In genomic region chr11:58302774-58303445, GRCm38 (mm10) we compare ENCODE assay signal across 8 mouse cellular contexts. TPM values are rescaled to one million over a fixed set of nuclear protein-coding genes. Genes with fewer than 3 reads are reported as not detected.
DNase-seq lines count a peak whose midpoint lies in the region; ATAC-seq and TF ChIP-seq lines count a peak whose summit lies in the region.

No protein-coding gene starts in this region.

- 2% methylated on average over 26 of the region's 26 CpGs for WGBS in heart, embryonic 14.5 days
- WGBS in hindbrain, embryonic 11.5 days: 1% methylated on average over 26 of the region's 26 CpGs
- WGBS in midbrain, embryonic 11.5 days: 1% methylated on average over 25 of the region's 26 CpGs

- in situ Hi-C loops in Patski (cut with MboI; ENCODE audit: low pct_unique_long_range_greater_than_20kb): no loop called here

- no peak for TF ChIP-seq CTCF in Patski (IDR thresholded peaks at IDR 0.05)

- no peaks in the 10 kb centered on the region for H3K36me3 ChIP-seq in heart, embryonic 14.5 days (ENCODE audit: control insufficient read depth, insufficient read depth, low read length)
- no peaks in the 10 kb centered on the region for H3K36me3 ChIP-seq in hindbrain, embryonic 11.5 days (ENCODE audit: control insufficient read depth, insufficient read depth, low read length)
- H3K36me3 ChIP-seq in midbrain, embryonic 11.5 days (ENCODE audit: control insufficient read depth, insufficient read depth, low read length): no peaks in the 10 kb centered on the region

- ATAC-seq in heart, embryonic 14.5 days (ENCODE audit: insufficient number of reproducible peaks, insufficient read depth, low FRiP score, low read depth): peak; percentile 36
- ATAC-seq in Patski: peak; percentile 29
- ATAC-seq in hindbrain, embryonic 11.5 days (ENCODE audit: low FRiP score): peak; percentile 54
- peak; percentile 61 for ATAC-seq in midbrain, embryonic 11.5 days (ENCODE audit: low FRiP score)

- H3K27me3 ChIP-seq in heart, embryonic 14.5 days (ENCODE audit: control insufficient read depth, insufficient read depth, low read length): no peaks in the 10 kb centered on the region
- H3K27me3 ChIP-seq in Patski: no peaks in the 10 kb centered on the region
- H3K27me3 ChIP-seq in hindbrain, embryonic 11.5 days (ENCODE audit: control insufficient read depth, insufficient read depth, low read length): no peaks in the 10 kb centered on the region
- H3K27me3 ChIP-seq in midbrain, embryonic 11.5 days (ENCODE audit: control insufficient read depth, insufficient read depth, low read length): no peaks in the 10 kb centered on the region

- POLR2A ChIA-PET in Patski (lab: Charles Lee): interaction anchor here (0.7 kb wide), 1 partner anchor 196 kb away, joined by 4 read pairs; no protein-coding TSS in a partner anchor

- peak overlapping the region; percentile 83 to 87 for H3K27ac ChIP-seq in heart, embryonic 14.5 days (replicated peaks in 1 of 2; ENCODE audit: control insufficient read depth in 1 of 2, insufficient read depth in 1 of 2, low read depth in 2 of 2, low read length in 2 of 2)
- H3K27ac ChIP-seq in hindbrain, embryonic 11.5 days (ENCODE audit: low read depth, low read length): peak overlapping the region; percentile 84
- H3K27ac ChIP-seq in midbrain, embryonic 11.5 days (ENCODE audit: low read depth, low read length): peak overlapping the region; percentile 85

- H3K4me3 ChIP-seq in heart, embryonic 14.5 days (ENCODE audit: control insufficient read depth in 1 of 2, insufficient read depth in 1 of 2, low read depth in 1 of 2, low read length in 2 of 2): peak overlapping the region; percentile 53 to 67
- H3K4me3 ChIP-seq in hindbrain, embryonic 11.5 days (ENCODE audit: low read depth, low read length): peak overlapping the region; percentile 60
- peak overlapping the region; percentile 57 for H3K4me3 ChIP-seq in midbrain, embryonic 11.5 days (ENCODE audit: low read depth, low read length)

- peak overlapping the region; percentile 67 for H3K9ac ChIP-seq in heart, embryonic 14.5 days (ENCODE audit: low read length)
- H3K9ac ChIP-seq in hindbrain, embryonic 11.5 days (ENCODE audit: low read depth, low read length): peak overlapping the region; percentile 54
- H3K9ac ChIP-seq in midbrain, embryonic 11.5 days (ENCODE audit: low read length): peak overlapping the region; percentile 68

- DNase-seq in heart, postnatal 4 days: no peak
- no peak for DNase-seq in Patski (ENCODE audit: low read depth, low spot score)
- no peak for DNase-seq in hindbrain, embryonic 11.5 days (ENCODE audit: low spot score)
- no peak for DNase-seq in midbrain, embryonic 11.5 days (ENCODE audit: low spot score, missing footprints)
- no peak for DNase-seq in left cerebral cortex, adult 9 months (ENCODE audit: low spot score in 2 of 2)
- DNase-seq in thymus, postnatal 25 days: no peak
- no peak for DNase-seq in cerebellum, postnatal 36 days

- H3K4me2 ChIP-seq in heart, embryonic 14.5 days (ENCODE audit: low read length): peak overlapping the region; percentile 67
- peak overlapping the region; percentile 30 for H3K4me2 ChIP-seq in hindbrain, embryonic 11.5 days (replicated peaks; ENCODE audit: low read depth, low read length)
- H3K4me2 ChIP-seq in midbrain, embryonic 11.5 days: peak overlapping the region; percentile 55

- no peaks in the 10 kb centered on the region for H3K9me3 ChIP-seq in heart, embryonic 14.5 days (ENCODE audit: control insufficient read depth, low read length)
- no peaks in the 10 kb centered on the region for H3K9me3 ChIP-seq in hindbrain, embryonic 11.5 days (ENCODE audit: control insufficient read depth, low read length)
- no peaks in the 10 kb centered on the region for H3K9me3 ChIP-seq in midbrain, embryonic 11.5 days (ENCODE audit: control insufficient read depth, low read length)

- CTCF ChIA-PET in Patski (lab: Charles Lee): interaction anchor here (1.3 to 1.7 kb wide), 3 partner anchors 15 to 196 kb away, joined by 3 to 5 read pairs (median 4); no protein-coding TSS in a partner anchor

- H3K4me1 ChIP-seq in heart, embryonic 14.5 days (ENCODE audit: control insufficient read depth in 2 of 2, insufficient read depth in 2 of 2, low read length in 2 of 2): peaks cover 6 to 8% of the 10 kb centered on the region in 2 experiments; a peak in 3 of 4 replicates
- H3K4me1 ChIP-seq in hindbrain, embryonic 11.5 days (replicated peaks; ENCODE audit: control insufficient read depth, insufficient read depth, low read length): no peaks in the 10 kb centered on the region
- peaks cover 9% of the 10 kb centered on the region; the same call in 1 of the 2 replicates for H3K4me1 ChIP-seq in midbrain, embryonic 11.5 days (ENCODE audit: control insufficient read depth, insufficient read depth, low read length)

RNA-seq across cellular contexts. Expression of gene Zfp692, which starts 4.0 kb away (rescaled TPM):
- 6.9 and 7.6 TPM in 2 replicates for polyA plus RNA-seq in heart, embryonic 14.5 days (2014; fragmentation: Nextera tagmentation; extraction: Ambion mirVana)
- 1 to 10 TPM; 4.2 to 6.6 TPM for total RNA-seq in heart, postnatal 4 days (2021)
- 25.0 TPM for polyA plus RNA-seq in Patski (2021)
- polyA plus RNA-seq in hindbrain, embryonic 11.5 days (2014; fragmentation: Nextera tagmentation; extraction: Ambion mirVana): 12.5 and 15.5 TPM in 2 replicates
- polyA plus RNA-seq in midbrain, embryonic 11.5 days (2014; fragmentation: Nextera tagmentation; extraction: Ambion mirVana): 13.2 and 13.4 TPM in 2 replicates

RNA-seq across cellular contexts. Expression of gene Zfp672, which starts 27.2 kb away (rescaled TPM):
- polyA plus RNA-seq in heart, embryonic 14.5 days (2014; fragmentation: Nextera tagmentation; extraction: Ambion mirVana): 33.9 and 38.4 TPM in 2 replicates
- total RNA-seq in heart, postnatal 4 days (2021): 10 to 100 TPM; 37.5 to 44.2 TPM
- 23.1 TPM for polyA plus RNA-seq in Patski (2021)
- 26.1 and 28.9 TPM in 2 replicates for polyA plus RNA-seq in hindbrain, embryonic 11.5 days (2014; fragmentation: Nextera tagmentation; extraction: Ambion mirVana)
- 22.8 and 22.9 TPM in 2 replicates for polyA plus RNA-seq in midbrain, embryonic 11.5 days (2014; fragmentation: Nextera tagmentation; extraction: Ambion mirVana)

RNA-seq across cellular contexts. Expression of gene Sh3bp5l, which starts 27.6 kb away (rescaled TPM):
- 19.2 and 19.5 TPM in 2 replicates for polyA plus RNA-seq in heart, embryonic 14.5 days (2014; fragmentation: Nextera tagmentation; extraction: Ambion mirVana)
- total RNA-seq in heart, postnatal 4 days (2021): 10 to 100 TPM; 38.5 to 51.5 TPM
- 55.4 TPM for polyA plus RNA-seq in Patski (2021)
- polyA plus RNA-seq in hindbrain, embryonic 11.5 days (2014; fragmentation: Nextera tagmentation; extraction: Ambion mirVana): 23.4 and 27.7 TPM in 2 replicates
- 26.8 and 34.2 TPM in 2 replicates for polyA plus RNA-seq in midbrain, embryonic 11.5 days (2014; fragmentation: Nextera tagmentation; extraction: Ambion mirVana)

RNA-seq across cellular contexts. Expression of gene 4930438A08Rik, which starts 28.3 kb away (rescaled TPM):
- polyA plus RNA-seq in heart, embryonic 14.5 days (2014; fragmentation: Nextera tagmentation; extraction: Ambion mirVana): not detected in 2 replicates
- not detected for total RNA-seq in heart, postnatal 4 days (2021)
- not detected for polyA plus RNA-seq in Patski (2021)
- not detected in 2 replicates for polyA plus RNA-seq in hindbrain, embryonic 11.5 days (2014; fragmentation: Nextera tagmentation; extraction: Ambion mirVana)
- not detected in 2 replicates for polyA plus RNA-seq in midbrain, embryonic 11.5 days (2014; fragmentation: Nextera tagmentation; extraction: Ambion mirVana)
